Mouse (Mus musculus): ENCODE data around the gene Cidec.

DNA sequence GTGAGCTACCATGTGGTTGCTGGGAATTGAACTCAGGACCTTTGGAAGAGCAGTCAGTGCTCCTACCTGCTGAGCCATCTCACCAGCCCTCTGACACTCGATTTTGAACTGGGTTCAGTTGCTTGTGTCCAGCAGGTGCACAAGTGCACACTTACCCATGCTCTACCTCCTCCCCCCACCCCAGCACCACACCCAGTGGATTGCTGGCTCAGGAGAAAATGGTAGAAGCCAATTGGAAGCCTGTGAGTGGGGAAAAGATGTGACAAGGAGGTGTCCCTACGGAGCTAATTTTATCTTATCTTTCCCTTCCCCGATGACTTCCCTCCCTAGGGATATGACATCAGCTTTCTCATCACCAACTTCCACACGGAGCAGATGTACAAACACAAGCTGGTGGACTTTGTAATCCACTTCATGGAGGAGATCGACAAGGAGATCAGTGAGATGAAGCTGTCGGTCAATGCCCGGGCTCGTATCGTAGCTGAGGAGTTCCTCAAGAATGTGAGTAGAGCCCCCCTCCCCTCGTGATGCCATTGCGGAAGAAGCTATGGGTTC lies 50.3 kb downstream of the Cidec start:
- TF ChIP-seq POLR2A (IDR thresholded peaks at IDR 0.05; ENCODE audit: low read depth, low read length): no peak
- no peak for TF ChIP-seq CTCF (conservative IDR thresholded peaks at IDR 0.05; ENCODE audit: insufficient read depth, insufficient read length, low read depth, low read length)

All from kidney, adult 2 months (tissue).